Mouse (Mus musculus) ES-E14 (cell line): Measurements from ENCODE around the gene Pcdh15.

ENCODE experiments used
- CHD2 ChIP-seq: IDR thresholded peaks from 2 replicates; pipeline ENCODE4 v1.6.1; 2014; ENCODE audit warnings: mild to moderate bottlenecking, low read depth, low read length, inconsistent platforms
- HCFC1 ChIP-seq: IDR thresholded peaks from 2 replicates; pipeline ENCODE4 v1.6.1; 2012; ENCODE audit warnings: low read length, inconsistent platforms, borderline replicate concordance; ENCODE audit not compliant: insufficient read depth
- MAFK ChIP-seq: IDR thresholded peaks from 2 replicates; pipeline ENCODE4 v1.6.1; 2014; ENCODE audit warnings: mild to moderate bottlenecking, low read depth, low read length, inconsistent platforms; ENCODE audit not compliant: insufficient read depth
- ZNF384 ChIP-seq: IDR thresholded peaks from 2 replicates; pipeline ENCODE4 v1.6.1; 2012; ENCODE audit warnings: low read depth, low read length, inconsistent platforms

DNA sequence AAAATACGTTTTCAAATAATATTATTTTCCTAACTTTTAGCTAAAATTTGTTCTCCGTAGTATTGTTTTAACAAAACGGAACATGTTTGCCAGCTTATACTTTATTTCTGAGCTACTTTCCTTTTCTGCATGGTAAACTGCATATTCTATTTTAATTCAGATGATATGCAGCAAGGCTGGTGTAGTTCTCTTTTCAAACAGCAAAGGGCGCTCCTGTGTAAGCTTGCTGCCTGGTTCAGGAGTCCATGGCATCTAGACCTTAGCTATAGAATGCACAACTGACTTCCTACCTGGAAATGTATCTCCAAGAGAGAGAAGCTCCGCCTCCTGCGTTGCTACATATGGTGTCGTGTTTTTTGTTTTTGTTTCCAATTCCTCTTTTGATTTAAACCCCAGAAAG, 465.1 kb downstream of the Pcdh15 start:
- TF ChIP-seq HCFC1 (no peak), MAFK (no peak), CHD2 (no peak), ZNF384 (no peak)
